Mouse (Mus musculus) hindbrain, embryonic 11.5 days (tissue): ENCODE results near the gene Sfxn2. TPM values are rescaled to one million over a fixed set of nuclear protein-coding genes. Genes with fewer than 3 reads are reported as not detected.

Source experiments
- ATAC-seq: fragments of 200-750 bp; cut with Nextera tagmentation; 2 replicates; pipeline ENCODE4 v1.8.0; 2017; ENCODE audit warnings: mild to moderate bottlenecking, moderate TSS enrichment, moderate library complexity; ENCODE audit not compliant: low FRiP score
- DNase-seq: peaks from one replicate; pipeline ENCODE4 v3.0.0-alpha.2; 2015; ENCODE audit warnings: low spot score
- H3K27ac ChIP-seq: fragments of 300-500 bp; sonication (generic); 2 replicates; pipeline ENCODE4 v1.5.1; 2014; ENCODE audit warnings: mild to moderate bottlenecking, low read depth, low read length
- H3K27me3 ChIP-seq: fragments of 300-500 bp; sonication (generic); 2 replicates; pipeline ENCODE4 v1.6.1; 2014; ENCODE audit warnings: mild to moderate bottlenecking, low read length, moderate library complexity, mixed read lengths; ENCODE audit not compliant: control insufficient read depth, insufficient read depth
- H3K36me3 ChIP-seq: fragments of 300-500 bp; sonication (generic); 2 replicates; pipeline ENCODE4 v1.6.1; 2014; ENCODE audit warnings: mild to moderate bottlenecking, low read length, moderate library complexity, mixed read lengths; ENCODE audit not compliant: control insufficient read depth, insufficient read depth
- H3K4me1 ChIP-seq: fragments of 300-500 bp; sonication (generic); replicated peaks from 2 replicates; pipeline ENCODE4 v1.6.1; 2014; ENCODE audit warnings: low read length, mixed read lengths; ENCODE audit not compliant: control insufficient read depth, insufficient read depth
- H3K4me2 ChIP-seq: fragments of 300-500 bp; sonication (generic); replicated peaks from 2 replicates; pipeline ENCODE4 v1.6.1; 2014; ENCODE audit warnings: mild to moderate bottlenecking, low read depth, low read length
- H3K4me3 ChIP-seq: fragments of 300-500 bp; sonication (generic); 2 replicates; pipeline ENCODE4 v1.5.1; 2014; ENCODE audit warnings: low read depth, low read length
- H3K9ac ChIP-seq: fragments of 300-500 bp; sonication (generic); 2 replicates; pipeline ENCODE4 v1.6.1; 2014; ENCODE audit warnings: low read depth, low read length
- H3K9me3 ChIP-seq: fragments of 300-500 bp; sonication (generic); 2 replicates; pipeline ENCODE4 v1.6.1; 2016; ENCODE audit warnings: low read length; ENCODE audit not compliant: control insufficient read depth
- WGBS: fragments of 180-500 bp; shearing (Covaris S2); extraction: QIAGEN DNeasy Blood & Tissue Kit; methylation state at CpG from one replicate; pipeline ENCODE4 v1.1.7; 2014; 5-methylcytosine and 5-hydroxymethylcytosine counted together
- polyA plus RNA-seq: library from polyadenylated mRNA; unstranded; fragments of >200 nt; fragmentation: Nextera tagmentation; extraction: Ambion mirVana; gene quantifications from 2 replicates; pipeline ENCODE4 v1.2.1, GENCODE M21; 2014

Sfxn2 gene
- polyA plus RNA-seq, result 9.3 and 11.1 TPM in 2 replicates

- ATAC-seq (peak; percentile 96), DNase-seq (peak; percentile 98)
- peak within 1 kb of the TSS; percentile 71 for H3K4me2 ChIP-seq
- peak within 1 kb of the TSS; percentile 33 for H3K27ac ChIP-seq
- H3K9ac ChIP-seq, result peak within 1 kb of the TSS; percentile 68
- no peaks in the 10 kb centered on the region for H3K9me3 ChIP-seq
- peak within 1 kb of the TSS; percentile 61 for H3K4me3 ChIP-seq
- no peaks in the 10 kb centered on the region for H3K27me3 ChIP-seq
- under 1% methylated on average over 50 of the region's 67 CpGs for WGBS
- H3K4me1 ChIP-seq, result no peaks in the 10 kb centered on the region
- H3K36me3 ChIP-seq, result no peaks in the 10 kb centered on the region
Measured at GRCm38 (mm10) chr19:46572951-46573937, at the start of gene Sfxn2, which contains the start of gene Arl3. Sfxn2 (plus strand) TSS chr19:46573365. Arl3 (minus strand) TSS chr19:46573198.

GRCm38 (mm10) chr19:46523480-46524151, 49.5 kb upstream of the Sfxn2 start:
- Histone ChIP-seq H3K27ac (peak overlapping the region; percentile 75), H3K36me3 (no peaks in the 10 kb centered on the region), H3K9ac (peak overlapping the region; percentile 42; the same call in 1 of the 2 replicates), H3K27me3 (no peaks in the 10 kb centered on the region), H3K4me2 (peak overlapping the region; percentile 34), H3K4me3 (0 out of 2 replicates have a peak overlapping the region, but pooled peaks have one; percentile 2), H3K9me3 (no peaks in the 10 kb centered on the region), H3K4me1 (peaks cover 26% of the 10 kb centered on the region)
- 3% methylated on average over 20 of the region's 20 CpGs for WGBS
- peak; percentile 79 for DNase-seq
- ATAC-seq, result peak; percentile 86

GRCm38 (mm10) chr19:46524152-46524544, 49.0 kb upstream of the Sfxn2 start:
- Histone ChIP-seq H3K4me2 (peak overlapping the region; percentile 34), H3K9ac (peak overlapping the region; percentile 42; the same call in 1 of the 2 replicates), H3K36me3 (no peaks in the 10 kb centered on the region), H3K27ac (peak overlapping the region; percentile 75), H3K27me3 (no peaks in the 10 kb centered on the region), H3K4me3 (0 out of 2 replicates have a peak overlapping the region, but pooled peaks have one; percentile 1), H3K9me3 (no peaks in the 10 kb centered on the region), H3K4me1 (peaks cover 31% of the 10 kb centered on the region)
- ATAC-seq, result no peak
- WGBS, result 5% methylated on average over 6 of the region's 6 CpGs
- no peak for DNase-seq

- DNase-seq (peak; percentile 52), ATAC-seq (no peak)
- H3K4me2 ChIP-seq, result peak overlapping the region; percentile 34; the same call in 1 of the 2 replicates
- H3K27me3 ChIP-seq, result no peaks in the 10 kb centered on the region
- peak overlapping the region; percentile 75 for H3K27ac ChIP-seq
- no peaks in the 10 kb centered on the region for H3K36me3 ChIP-seq
- H3K9ac ChIP-seq, result 0 out of 2 replicates have a peak overlapping the region, but pooled peaks have one; percentile 42
- 27% methylated on average over 14 of the region's 14 CpGs for WGBS
- H3K9me3 ChIP-seq, result no peaks in the 10 kb centered on the region
- no peak overlapping the region for H3K4me3 ChIP-seq
- H3K4me1 ChIP-seq, result peaks cover 38% of the 10 kb centered on the region
Measured at GRCm38 (mm10) chr19:46524601-46525321, 48.4 kb upstream of the Sfxn2 start.

- Histone ChIP-seq H3K4me3 (no peak overlapping the region), H3K27ac (no peak overlapping the region), H3K4me2 (no peak overlapping the region), H3K27me3 (no peaks in the 10 kb centered on the region), H3K36me3 (no peaks in the 10 kb centered on the region), H3K4me1 (peaks cover 49% of the 10 kb centered on the region), H3K9ac (no peak overlapping the region), H3K9me3 (no peaks in the 10 kb centered on the region)
- DNase-seq (peak; percentile 21), ATAC-seq (no peak)
- 42% methylated on average over 10 of the region's 10 CpGs for WGBS
Measured at GRCm38 (mm10) chr19:46525691-46526631, 47.2 kb upstream of the Sfxn2 start.

- 8% methylated on average over 17 of the region's 17 CpGs for WGBS
- H3K9me3 ChIP-seq, result no peaks in the 10 kb centered on the region
- H3K27me3 ChIP-seq, result no peaks in the 10 kb centered on the region
- no peak for ATAC-seq
- peak overlapping the region; percentile 16; the same call in 1 of the 2 replicates for H3K4me3 ChIP-seq
- DNase-seq, result peak; percentile 26
- H3K4me2 ChIP-seq, result peak overlapping the region; percentile 56
- H3K36me3 ChIP-seq, result no peaks in the 10 kb centered on the region
- H3K27ac ChIP-seq, result peak overlapping the region; percentile 89
- H3K9ac ChIP-seq, result peak overlapping the region; percentile 35; the same call in 1 of the 2 replicates
- peaks cover 61% of the 10 kb centered on the region for H3K4me1 ChIP-seq
Measured at GRCm38 (mm10) chr19:46527632-46528528, 45.3 kb upstream of the Sfxn2 start.
